Mouse (Mus musculus): Measurements from ENCODE around the gene Kmt2e. TPM values are rescaled to one million over a fixed set of nuclear protein-coding genes. Genes with fewer than 3 reads are reported as not detected.

Gene Kmt2e
- polyA plus RNA-seq, 1 experiment from 2014 or later, result 65.2 TPM

- 86% methylated on average over 6 of the region's 6 CpGs for WGBS (ENCODE audit: insufficient replicate concordance)
- H3K4me1 ChIP-seq (ENCODE audit: control insufficient read depth, insufficient read depth, low read length), result no peaks in the 10 kb centered on the region
- ATAC-seq (replicated peaks; ENCODE audit: insufficient number of reproducible peaks, low FRiP score, low TSS enrichment), result no peak
- H3K27me3 ChIP-seq (ENCODE audit: control insufficient read depth, insufficient read depth, low read length), result no peaks in the 10 kb centered on the region
- no peaks in the 10 kb centered on the region for H3K9me3 ChIP-seq (replicated peaks; ENCODE audit: control insufficient read depth, low read length)
- H3K9ac ChIP-seq (ENCODE audit: low read depth, low read length), result no peak overlapping the region
- H3K27ac ChIP-seq (ENCODE audit: low read depth, low read length), result no peak overlapping the region
- H3K36me3 ChIP-seq (ENCODE audit: control insufficient read depth, insufficient read depth, low read length), result 0 out of 2 replicates have a peak, but pooled peaks cover 5% of the 10 kb centered on the region
- no peak overlapping the region for H3K4me2 ChIP-seq
- no peak overlapping the region for H3K4me3 ChIP-seq (ENCODE audit: low read depth, low read length)
These were observed 74.4 kb downstream of the Kmt2e start for GRCm38 (mm10) chr5:23508630-23509029.

GRCm38 (mm10) chr5:23511456-23511855 is 77.2 kb downstream of the Kmt2e start:
- no peak overlapping the region for H3K27ac ChIP-seq (ENCODE audit: low read depth, low read length)
- no peak overlapping the region for H3K4me2 ChIP-seq
- no peak overlapping the region for H3K9ac ChIP-seq (ENCODE audit: low read depth, low read length)
- WGBS (ENCODE audit: insufficient replicate concordance), result 91% methylated on average over 5 of the region's 5 CpGs
- no peak for ATAC-seq (replicated peaks; ENCODE audit: insufficient number of reproducible peaks, low FRiP score, low TSS enrichment)
- no peaks in the 10 kb centered on the region for H3K9me3 ChIP-seq (replicated peaks; ENCODE audit: control insufficient read depth, low read length)
- H3K27me3 ChIP-seq (ENCODE audit: control insufficient read depth, insufficient read depth, low read length), result no peaks in the 10 kb centered on the region
- H3K4me3 ChIP-seq (ENCODE audit: low read depth, low read length), result no peak overlapping the region
- peaks cover 14% of the 10 kb centered on the region for H3K36me3 ChIP-seq (ENCODE audit: control insufficient read depth, insufficient read depth, low read length)
- no peaks in the 10 kb centered on the region for H3K4me1 ChIP-seq (ENCODE audit: control insufficient read depth, insufficient read depth, low read length)

GRCm38 (mm10) chr5:23512556-23512955 is 78.3 kb downstream of the Kmt2e start:
- H3K27ac ChIP-seq (ENCODE audit: low read depth, low read length), result no peak overlapping the region
- no peak overlapping the region for H3K4me2 ChIP-seq
- WGBS (ENCODE audit: insufficient replicate concordance), result 90% methylated on average over 7 of the region's 7 CpGs
- H3K36me3 ChIP-seq (ENCODE audit: control insufficient read depth, insufficient read depth, low read length), result peaks cover 14% of the 10 kb centered on the region
- H3K9me3 ChIP-seq (replicated peaks; ENCODE audit: control insufficient read depth, low read length), result no peaks in the 10 kb centered on the region
- H3K4me1 ChIP-seq (ENCODE audit: control insufficient read depth, insufficient read depth, low read length), result no peaks in the 10 kb centered on the region
- H3K4me3 ChIP-seq (ENCODE audit: low read depth, low read length), result no peak overlapping the region
- no peak overlapping the region for H3K9ac ChIP-seq (ENCODE audit: low read depth, low read length)
- ATAC-seq (replicated peaks; ENCODE audit: insufficient number of reproducible peaks, low FRiP score, low TSS enrichment), result no peak
- no peaks in the 10 kb centered on the region for H3K27me3 ChIP-seq (ENCODE audit: control insufficient read depth, insufficient read depth, low read length)

- Histone ChIP-seq H3K9me3 (replicated peaks; ENCODE audit: control insufficient read depth, low read length) (no peaks in the 10 kb centered on the region), H3K27ac (ENCODE audit: low read depth, low read length) (no peak overlapping the region), H3K4me3 (ENCODE audit: low read depth, low read length) (no peak overlapping the region), H3K4me2 (no peak overlapping the region), H3K9ac (ENCODE audit: low read depth, low read length) (no peak overlapping the region), H3K4me1 (ENCODE audit: control insufficient read depth, insufficient read depth, low read length) (peaks cover 7% of the 10 kb centered on the region), H3K36me3 (ENCODE audit: control insufficient read depth, insufficient read depth, low read length) (peaks cover 14% of the 10 kb centered on the region), H3K27me3 (ENCODE audit: control insufficient read depth, insufficient read depth, low read length) (no peaks in the 10 kb centered on the region)
- no peak for ATAC-seq (replicated peaks; ENCODE audit: insufficient number of reproducible peaks, low FRiP score, low TSS enrichment)
- WGBS (ENCODE audit: insufficient replicate concordance), result 91% methylated on average over 13 of the region's 13 CpGs
These were observed 79.2 kb downstream of the Kmt2e start for GRCm38 (mm10) chr5:23513468-23513867.

- H3K27ac ChIP-seq (ENCODE audit: low read depth, low read length), result no peak overlapping the region
- H3K27me3 ChIP-seq (ENCODE audit: control insufficient read depth, insufficient read depth, low read length), result no peaks in the 10 kb centered on the region
- H3K9me3 ChIP-seq (replicated peaks; ENCODE audit: control insufficient read depth, low read length), result no peaks in the 10 kb centered on the region
- no peak overlapping the region for H3K4me2 ChIP-seq
- ATAC-seq (replicated peaks; ENCODE audit: insufficient number of reproducible peaks, low FRiP score, low TSS enrichment), result no peak
- WGBS (ENCODE audit: insufficient replicate concordance), result 90% methylated on average over 10 of the region's 10 CpGs
- H3K4me1 ChIP-seq (ENCODE audit: control insufficient read depth, insufficient read depth, low read length), result peaks cover 23% of the 10 kb centered on the region
- no peak overlapping the region for H3K4me3 ChIP-seq (ENCODE audit: low read depth, low read length)
- peaks cover 12% of the 10 kb centered on the region for H3K36me3 ChIP-seq (ENCODE audit: control insufficient read depth, insufficient read depth, low read length)
- no peak overlapping the region for H3K9ac ChIP-seq (ENCODE audit: low read depth, low read length)
These were observed 80.8 kb downstream of the Kmt2e start for GRCm38 (mm10) chr5:23515038-23515437.

GRCm38 (mm10) chr5:23516962-23517361 is 82.7 kb downstream of the Kmt2e start:
- Histone ChIP-seq H3K27ac (ENCODE audit: low read depth, low read length) (no peak overlapping the region), H3K4me3 (ENCODE audit: low read depth, low read length) (no peak overlapping the region), H3K36me3 (ENCODE audit: control insufficient read depth, insufficient read depth, low read length) (peaks cover 12% of the 10 kb centered on the region), H3K4me2 (no peak overlapping the region), H3K9ac (ENCODE audit: low read depth, low read length) (no peak overlapping the region), H3K9me3 (replicated peaks; ENCODE audit: control insufficient read depth, low read length) (no peaks in the 10 kb centered on the region), H3K4me1 (ENCODE audit: control insufficient read depth, insufficient read depth, low read length) (peaks cover 29% of the 10 kb centered on the region), H3K27me3 (ENCODE audit: control insufficient read depth, insufficient read depth, low read length) (no peaks in the 10 kb centered on the region)
- ATAC-seq (replicated peaks; ENCODE audit: insufficient number of reproducible peaks, low FRiP score, low TSS enrichment), result no peak
- WGBS (ENCODE audit: insufficient replicate concordance), result 82% methylated on average over 3 of the region's 3 CpGs

GRCm38 (mm10) chr5:23517839-23518238 is 83.6 kb downstream of the Kmt2e start:
- H3K4me3 ChIP-seq (ENCODE audit: low read depth, low read length), result no peak overlapping the region
- H3K4me2 ChIP-seq, result no peak overlapping the region
- 65% methylated on average over 4 of the region's 4 CpGs for WGBS (ENCODE audit: insufficient replicate concordance)
- no peak for ATAC-seq (replicated peaks; ENCODE audit: insufficient number of reproducible peaks, low FRiP score, low TSS enrichment)
- H3K4me1 ChIP-seq (ENCODE audit: control insufficient read depth, insufficient read depth, low read length), result peaks cover 31% of the 10 kb centered on the region
- no peaks in the 10 kb centered on the region for H3K27me3 ChIP-seq (ENCODE audit: control insufficient read depth, insufficient read depth, low read length)
- H3K9me3 ChIP-seq (replicated peaks; ENCODE audit: control insufficient read depth, low read length), result no peaks in the 10 kb centered on the region
- no peak overlapping the region for H3K9ac ChIP-seq (ENCODE audit: low read depth, low read length)
- H3K27ac ChIP-seq (ENCODE audit: low read depth, low read length), result peak overlapping the region; percentile 87
- peaks cover 12% of the 10 kb centered on the region for H3K36me3 ChIP-seq (ENCODE audit: control insufficient read depth, insufficient read depth, low read length)

- H3K4me2 ChIP-seq, result peak overlapping the region; percentile 40
- H3K9ac ChIP-seq (ENCODE audit: low read depth, low read length), result no peak overlapping the region
- H3K9me3 ChIP-seq (replicated peaks; ENCODE audit: control insufficient read depth, low read length), result no peaks in the 10 kb centered on the region
- peak overlapping the region; percentile 87 for H3K27ac ChIP-seq (ENCODE audit: low read depth, low read length)
- ATAC-seq (replicated peaks; ENCODE audit: insufficient number of reproducible peaks, low FRiP score, low TSS enrichment), result peak; percentile 56; the same call in 1 of the 2 replicates
- no peak overlapping the region for H3K4me3 ChIP-seq (ENCODE audit: low read depth, low read length)
- peaks cover 9% of the 10 kb centered on the region for H3K36me3 ChIP-seq (ENCODE audit: control insufficient read depth, insufficient read depth, low read length)
- H3K27me3 ChIP-seq (ENCODE audit: control insufficient read depth, insufficient read depth, low read length), result no peaks in the 10 kb centered on the region
- 25% methylated on average over 3 of the region's 3 CpGs for WGBS (ENCODE audit: insufficient replicate concordance)
- H3K4me1 ChIP-seq (ENCODE audit: control insufficient read depth, insufficient read depth, low read length), result peaks cover 31% of the 10 kb centered on the region
These were observed 84.4 kb downstream of the Kmt2e start for GRCm38 (mm10) chr5:23518673-23519072.

- H3K4me2 ChIP-seq, result peak overlapping the region; percentile 40
- peaks cover 2% of the 10 kb centered on the region for H3K36me3 ChIP-seq (ENCODE audit: control insufficient read depth, insufficient read depth, low read length)
- no peak for ATAC-seq (replicated peaks; ENCODE audit: insufficient number of reproducible peaks, low FRiP score, low TSS enrichment)
These were observed 85.4 kb downstream of the Kmt2e start for GRCm38 (mm10) chr5:23519679-23520078.

More at GRCm38 (mm10) chr5:23519679-23520078, 85.4 kb downstream of the Kmt2e start:
- Histone ChIP-seq H3K27ac (ENCODE audit: low read depth, low read length) (peak overlapping the region; percentile 87), H3K27me3 (ENCODE audit: control insufficient read depth, insufficient read depth, low read length) (no peaks in the 10 kb centered on the region), H3K9ac (ENCODE audit: low read depth, low read length) (peak overlapping the region; percentile 49; the same call in 1 of the 2 replicates), H3K9me3 (replicated peaks; ENCODE audit: control insufficient read depth, low read length) (no peaks in the 10 kb centered on the region), H3K4me1 (ENCODE audit: control insufficient read depth, insufficient read depth, low read length) (peaks cover 31% of the 10 kb centered on the region), H3K4me3 (ENCODE audit: low read depth, low read length) (no peak overlapping the region)
- 52% methylated on average over 3 of the region's 3 CpGs for WGBS (ENCODE audit: insufficient replicate concordance)
